Mouse (Mus musculus): ENCODE results near the gene Grik5.

Gene Grik5

DNA sequence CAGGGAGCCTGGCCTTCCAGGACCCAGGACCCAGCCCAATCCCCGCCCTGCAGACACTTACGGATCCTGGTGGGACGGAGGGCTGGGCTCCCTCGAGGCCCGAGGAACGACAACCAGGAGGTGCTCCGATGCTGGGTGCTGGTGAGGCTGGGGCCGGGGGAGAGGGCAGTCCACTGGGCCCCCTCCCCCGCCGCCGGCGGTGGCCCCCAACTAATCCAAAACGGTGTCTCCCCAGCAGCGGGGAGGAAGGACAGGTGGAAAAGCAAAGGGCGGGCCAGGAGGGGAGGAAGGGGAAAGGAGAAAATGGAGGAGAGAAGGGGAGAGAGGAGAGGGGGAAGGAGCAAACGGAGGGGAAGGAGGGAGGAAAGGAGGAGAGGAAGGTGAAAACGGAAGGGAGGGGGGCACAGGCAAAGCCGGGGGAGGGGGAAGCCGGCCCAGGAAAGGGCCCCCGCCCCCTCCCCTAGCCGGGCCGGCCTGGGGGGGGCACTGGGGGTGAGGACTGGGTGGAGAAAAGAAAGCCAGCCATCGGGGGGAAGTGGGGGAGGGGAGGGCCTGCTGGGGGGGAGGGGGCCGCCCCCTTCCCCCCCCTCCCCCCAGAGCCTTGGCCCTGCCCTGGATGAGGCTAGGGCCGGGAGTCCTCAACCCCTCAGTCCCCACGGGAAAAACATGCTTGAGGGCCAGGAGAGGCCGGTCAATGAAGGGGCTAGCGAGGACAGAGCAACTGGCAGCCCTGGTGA, at the start of gene Grik5, which contains the start of gene Zfp574:
TSS of gene Grik5 (minus strand) at position 368 of the 737 bp plus-strand sequence.
TSS of gene Zfp574 (plus strand) at position 589 of the 737 bp plus-strand sequence.
- no peak for DNase-seq

DNA sequence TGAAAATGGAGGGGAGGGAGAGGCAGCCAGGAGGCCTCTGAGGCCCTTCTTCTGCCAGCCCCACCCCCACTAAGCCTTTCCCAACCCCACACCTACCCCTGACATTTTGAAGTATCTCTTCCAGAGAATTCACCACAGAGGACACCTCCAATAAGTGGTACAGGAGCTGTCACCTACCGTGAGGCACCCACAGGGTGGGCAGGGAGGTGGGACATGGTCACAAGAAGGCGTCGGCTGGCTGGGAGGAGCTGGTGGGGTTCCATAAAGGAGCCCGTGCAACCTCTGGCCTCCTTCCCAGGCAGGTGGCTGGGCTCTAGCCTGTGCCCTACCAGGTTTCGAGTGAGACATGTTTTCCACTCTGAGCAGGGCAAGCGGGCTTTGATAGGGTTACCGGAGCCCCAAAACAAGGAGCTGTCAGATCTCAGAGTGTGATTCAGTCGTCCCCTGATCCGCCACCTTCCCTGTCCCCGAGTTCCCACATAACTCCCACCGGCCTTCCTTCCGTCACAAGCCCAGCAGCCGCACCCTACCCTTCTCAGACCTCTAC, 49.2 kb upstream of the Grik5 start:
- DNase-seq = no peak

DNA sequence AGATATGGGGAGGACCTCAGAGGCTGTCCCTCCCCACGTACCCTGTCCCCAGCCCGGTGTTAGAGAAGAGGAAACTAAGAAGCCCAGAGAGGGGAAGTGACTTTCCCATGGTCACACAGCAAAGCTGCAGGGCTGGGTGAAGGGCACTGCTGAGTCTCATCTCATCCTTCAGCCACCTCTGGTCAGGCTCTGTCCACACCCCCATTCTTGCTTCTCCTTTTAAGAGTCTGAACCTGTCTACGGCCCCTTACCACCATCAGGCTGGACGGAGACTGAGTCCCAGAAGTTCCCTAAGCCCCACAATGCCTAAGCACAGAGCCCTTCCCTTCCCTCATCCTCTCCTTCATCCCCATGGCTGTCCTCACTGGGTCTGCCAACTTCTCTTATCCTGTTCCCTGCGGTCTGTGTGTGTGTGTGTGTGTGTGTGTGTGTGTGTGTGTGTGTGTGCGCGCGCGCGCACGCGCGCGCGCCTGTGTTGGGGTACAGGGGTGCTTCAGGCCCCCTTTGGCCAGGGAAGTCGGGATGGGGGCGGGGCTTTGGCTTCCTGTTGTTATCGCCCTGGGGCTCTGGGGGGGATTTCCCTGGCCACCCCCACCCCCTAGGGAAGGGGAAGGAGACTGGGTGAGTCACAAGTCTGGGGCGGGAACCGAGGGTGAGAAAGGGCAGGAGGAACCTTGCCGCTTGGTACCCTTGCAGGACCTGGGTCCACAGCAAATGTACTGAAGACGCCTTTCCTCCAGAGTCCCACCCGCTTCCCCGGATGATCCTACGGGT, 48.1 kb upstream of the Grik5 start:
- DNase-seq = peak; percentile 54

DNA sequence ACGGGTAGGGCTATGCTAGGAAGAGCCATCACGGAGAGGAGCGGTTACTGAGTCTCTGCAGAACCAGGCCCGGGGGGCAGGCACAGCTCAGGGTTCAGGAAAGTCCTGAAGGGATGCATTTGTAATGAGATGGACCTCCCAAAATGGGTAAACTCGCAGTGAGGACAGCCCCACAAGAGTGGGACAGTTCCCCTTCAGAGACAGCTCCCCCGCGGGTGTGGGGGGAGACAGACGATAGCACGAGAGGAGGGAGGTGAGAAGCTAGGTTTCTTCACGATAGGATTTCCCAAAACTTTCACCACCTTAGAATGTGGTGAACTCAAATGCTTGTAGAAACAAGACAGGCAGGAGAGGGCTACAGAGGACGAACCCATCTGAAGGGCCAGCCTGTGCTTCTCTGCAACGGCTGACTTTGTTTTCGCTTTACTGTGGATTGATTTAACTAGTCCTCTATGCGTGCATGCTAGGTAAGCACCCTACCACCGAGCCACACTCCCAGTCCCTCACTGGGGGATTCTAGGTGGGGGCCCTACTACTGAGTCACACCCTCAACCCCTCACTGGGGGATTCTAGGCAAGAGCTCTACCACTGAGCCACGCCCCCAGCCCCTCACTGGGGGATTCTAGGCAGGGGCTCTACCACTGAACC, 40.9 kb upstream of the Grik5 start:
- no peak for DNase-seq

- no peak for DNase-seq
Measured at GRCm38 (mm10) chr7:25112178-25112955, 40.2 kb upstream of the Grik5 start.

GRCm38 (mm10) chr7:25110336-25110735, 38.2 kb upstream of the Grik5 start:
- DNase-seq = no peak

DNA sequence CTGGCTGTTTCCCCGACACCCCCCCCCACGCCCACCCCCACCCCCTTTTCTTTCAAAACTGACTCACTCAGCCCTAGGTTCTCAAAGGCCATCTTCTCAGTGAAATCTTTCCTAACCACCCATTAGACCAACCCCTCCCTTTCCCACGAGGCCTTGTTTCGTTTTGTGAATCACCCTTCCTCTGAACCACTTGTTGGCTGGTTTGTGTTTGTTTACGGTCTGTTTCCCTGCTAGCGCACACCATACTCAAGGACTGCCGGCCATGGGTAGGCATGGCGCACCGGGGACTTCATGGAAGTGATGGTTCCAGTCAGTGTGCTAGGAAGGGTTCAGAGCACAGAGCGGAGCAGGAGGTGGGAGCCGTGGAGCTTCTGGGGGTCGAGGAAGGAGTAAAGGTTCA, 37.2 kb upstream of the Grik5 start:
- no peak for DNase-seq

GRCm38 (mm10) chr7:25106790-25107502, 34.8 kb upstream of the Grik5 start:
- DNase-seq = no peak

- peak; percentile 85 for DNase-seq
Measured at GRCm38 (mm10) chr7:25105411-25106160, 33.4 kb upstream of the Grik5 start.

DNA sequence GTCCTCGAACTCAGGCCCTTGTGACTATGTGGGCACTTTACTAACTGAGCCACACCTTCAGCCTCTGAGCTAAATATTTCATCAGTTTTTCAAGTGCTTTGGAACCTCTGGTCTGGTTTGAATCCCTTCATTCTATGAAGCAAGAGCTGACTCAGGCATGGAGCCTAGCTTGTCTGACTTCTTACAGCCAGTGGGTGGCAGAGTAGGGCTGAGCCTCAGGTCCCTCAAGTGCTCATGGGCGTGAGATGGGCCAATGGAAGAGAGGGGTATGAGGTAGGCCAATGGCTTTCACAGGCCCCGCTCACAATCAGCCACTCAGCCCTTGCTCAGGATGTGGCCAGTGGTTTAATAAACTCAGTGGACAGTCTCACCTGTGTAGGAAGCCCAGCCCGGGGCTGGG, 27.4 kb upstream of the Grik5 start:
- DNase-seq = no peak

DNA sequence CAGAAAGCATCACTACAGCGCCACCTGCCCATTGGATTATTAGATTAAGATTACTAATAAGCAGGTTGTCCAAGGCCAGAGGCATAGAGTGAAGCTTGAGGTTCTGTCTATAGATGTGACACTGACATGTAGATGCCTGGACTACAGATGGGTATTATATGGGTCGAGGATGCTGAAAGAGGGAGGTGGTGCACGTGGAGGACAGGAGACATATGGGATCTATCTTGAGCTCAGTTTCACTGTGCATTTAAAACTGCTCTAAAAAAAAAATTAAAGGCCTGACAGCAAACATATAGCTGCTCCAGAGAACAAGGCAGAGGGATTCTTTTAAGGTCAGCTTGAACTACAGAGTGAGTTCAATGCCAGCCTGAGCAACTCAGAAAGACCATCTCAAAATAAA, 26.0 kb upstream of the Grik5 start:
- DNase-seq = no peak

DNA sequence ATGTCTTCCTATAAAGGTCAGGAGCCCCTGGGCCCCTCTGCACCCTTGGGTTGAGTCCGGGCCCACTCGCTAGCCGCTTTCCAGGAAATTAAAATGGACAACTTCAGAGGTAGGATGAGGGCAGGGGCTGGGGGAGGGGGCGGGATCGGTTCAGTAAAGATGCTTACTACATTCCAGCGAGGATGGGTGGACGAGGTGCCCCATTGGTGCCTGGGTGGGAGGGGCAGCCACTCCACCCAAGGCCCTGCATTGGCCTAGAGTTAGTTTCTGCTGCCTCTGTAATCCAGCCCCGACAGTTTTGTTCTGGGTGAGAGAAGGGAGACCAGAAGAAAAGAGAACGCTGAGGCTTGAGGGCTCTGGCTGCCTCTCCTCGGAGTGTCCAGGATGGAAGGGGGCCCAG, 17.7 kb upstream of the Grik5 start:
- DNase-seq = no peak

DNA sequence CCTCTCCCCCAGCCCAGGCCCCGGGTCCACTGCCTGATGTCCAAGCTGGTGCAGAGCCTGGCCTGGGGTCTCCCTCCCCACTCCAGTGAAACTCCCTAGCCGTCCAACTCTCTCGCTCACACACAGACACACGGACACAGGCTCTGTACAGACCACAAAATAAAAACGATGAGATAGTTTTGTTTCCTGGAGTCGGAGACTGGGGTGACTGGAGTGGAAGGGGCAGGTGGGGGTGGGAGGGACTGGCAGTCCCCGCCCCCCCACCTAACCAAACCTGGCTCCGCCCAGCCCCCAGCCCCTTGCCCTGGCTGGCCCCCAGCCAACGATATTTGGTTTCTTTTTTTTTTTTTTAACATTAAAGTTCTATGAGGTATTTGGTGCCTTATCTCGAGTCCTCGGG, 16.8 kb upstream of the Grik5 start:
- DNase-seq = no peak

DNA sequence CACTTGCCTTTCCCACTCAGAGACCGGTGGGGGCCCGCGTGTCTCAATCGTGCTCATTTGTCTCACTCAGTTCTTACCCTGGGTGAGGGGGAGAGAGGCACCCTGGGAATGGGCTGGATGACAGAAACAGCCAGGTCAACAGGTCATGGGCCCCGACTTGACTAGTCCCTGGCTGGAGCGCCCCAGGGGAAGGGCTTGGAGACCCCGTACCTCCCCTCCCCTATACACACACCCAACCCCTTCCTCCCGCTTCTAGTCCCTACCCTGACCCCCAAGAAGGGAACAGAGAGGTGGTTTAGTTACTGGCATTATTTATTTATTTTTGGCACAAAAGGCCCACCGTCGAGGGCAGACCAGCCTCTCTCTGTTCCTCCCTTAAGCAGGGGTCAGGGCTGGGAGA, 16.4 kb upstream of the Grik5 start:
- DNase-seq = no peak

GRCm38 (mm10) chr7:25087972-25088371, 15.8 kb upstream of the Grik5 start:
- no peak for DNase-seq

- no peak for DNase-seq
Measured at GRCm38 (mm10) chr7:25087256-25087912, 15.2 kb upstream of the Grik5 start.

DNA sequence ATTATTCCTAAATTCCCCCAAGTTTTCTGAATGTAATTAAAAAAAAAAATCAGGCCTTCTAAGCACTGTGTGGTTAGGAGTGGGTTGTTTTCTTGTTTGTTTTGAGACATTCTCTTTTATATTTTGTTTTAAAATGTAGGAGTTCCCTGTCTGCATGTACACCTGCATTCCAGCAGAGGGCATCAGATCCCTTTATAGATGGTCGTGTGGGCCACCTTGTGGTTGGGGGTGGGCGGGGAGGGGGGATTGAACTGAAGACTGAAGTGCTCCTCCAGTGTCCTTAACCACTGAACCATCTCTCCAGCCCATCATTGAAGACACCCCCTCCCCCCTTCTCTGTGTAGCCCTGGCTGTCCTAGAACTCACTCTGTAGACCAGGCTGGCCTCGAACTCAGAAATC, 14.5 kb upstream of the Grik5 start:
- no peak for DNase-seq

GRCm38 (mm10) chr7:25084621-25085020, 12.5 kb upstream of the Grik5 start:
- DNase-seq = no peak

- peak; percentile 54 for DNase-seq
Measured at GRCm38 (mm10) chr7:25082510-25082909, 10.4 kb upstream of the Grik5 start.

DNA sequence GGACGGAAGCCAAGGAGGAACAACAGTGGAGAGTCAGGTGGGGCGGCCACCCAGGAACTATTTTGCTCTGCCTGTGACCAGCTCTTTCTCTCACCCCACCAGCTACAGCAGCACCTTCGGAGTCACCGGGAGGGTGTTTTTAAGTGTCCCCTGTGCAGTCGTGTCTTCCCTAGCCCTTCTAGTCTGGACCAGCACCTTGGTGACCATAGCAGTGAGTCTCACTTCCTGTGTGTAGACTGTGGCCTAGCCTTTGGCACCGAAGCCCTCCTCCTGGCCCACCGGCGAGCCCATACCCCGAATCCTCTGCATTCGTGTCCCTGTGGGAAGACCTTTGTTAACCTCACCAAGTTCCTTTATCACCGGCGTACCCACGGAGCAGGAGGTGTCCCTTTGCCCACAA, 8.3 kb upstream of the Grik5 start:
- no peak for DNase-seq
